Mouse (Mus musculus) liver, embryonic 14.5 days (tissue): Measurements from ENCODE around the gene Tnpo3.

Experiments
- CTCF ChIP-seq: IDR thresholded peaks from 2 replicates; pipeline ENCODE4 v1.5.1; 2016; ENCODE audit warnings: antibody characterized with exemption, low read depth, control low read depth
- EP300 ChIP-seq: IDR thresholded peaks from 2 replicates; pipeline ENCODE4 v1.6.1; 2016; ENCODE audit warnings: antibody characterized with exemption, low read depth

DNA sequence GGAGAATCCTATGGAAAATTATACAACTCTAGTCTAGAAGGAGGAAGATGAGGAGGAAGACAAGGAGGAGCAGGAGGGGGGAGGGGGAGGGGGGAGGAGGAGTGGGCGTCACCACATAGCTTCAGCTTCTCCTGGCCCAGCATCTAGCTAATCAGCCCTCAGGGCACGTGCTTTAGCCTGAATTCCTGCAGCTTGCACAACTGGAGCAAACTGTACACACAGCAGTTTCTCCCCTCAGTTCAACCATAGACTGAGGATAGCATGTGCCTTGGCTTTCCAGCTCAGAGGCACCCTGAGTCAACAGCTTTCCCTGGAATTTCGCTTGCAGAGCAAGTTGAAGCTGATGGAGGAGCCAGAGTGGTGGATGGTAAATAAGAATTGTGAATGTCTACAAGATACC lies 10.5 kb upstream of the Tnpo3 start:
- TF ChIP-seq CTCF = no peak
- no peak for TF ChIP-seq EP300
